Mouse (Mus musculus) spleen, adult 12 weeks (tissue): ENCODE measurements around the gene Rtkn.
A peak's percentile ranks its signal among the peaks of the same experiment; 100 is the strongest.

Experiments used
- DNase-seq: peaks from one replicate; pipeline ENCODE4 v3.0.0; 2022; ENCODE audit warnings: low spot score

The Rtkn gene

DNA sequence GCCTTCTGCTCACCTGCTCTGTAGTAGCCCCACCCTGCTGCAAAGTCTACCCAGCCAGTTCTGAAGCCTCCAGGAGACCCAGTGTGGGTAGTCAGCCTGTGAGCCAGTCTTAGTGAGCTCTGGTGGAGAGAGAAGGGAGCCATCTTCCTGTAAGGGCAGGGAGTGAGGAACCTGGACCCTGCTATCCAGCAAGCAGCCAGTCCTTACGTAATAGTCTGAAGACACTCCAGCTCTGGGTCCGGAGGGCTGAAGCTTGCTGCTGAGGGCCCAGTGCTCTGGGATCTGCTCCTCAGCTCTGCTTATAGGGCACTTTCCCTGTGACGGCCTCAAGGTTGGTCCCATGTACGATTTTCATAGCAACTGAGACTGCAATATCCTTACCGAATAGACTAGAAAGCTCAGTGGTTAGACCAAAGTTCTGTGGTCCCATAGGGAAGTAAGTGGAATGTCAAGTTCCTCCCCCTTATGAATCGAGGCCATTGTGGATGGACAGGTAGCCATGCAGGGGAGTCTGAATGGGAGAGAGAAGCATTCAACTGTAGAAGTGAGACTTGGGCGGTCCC is at the start of gene Rtkn:
Rtkn (plus strand) TSS at position 513 of the 563 bp plus-strand sequence.
- DNase-seq, result no peak

DNA sequence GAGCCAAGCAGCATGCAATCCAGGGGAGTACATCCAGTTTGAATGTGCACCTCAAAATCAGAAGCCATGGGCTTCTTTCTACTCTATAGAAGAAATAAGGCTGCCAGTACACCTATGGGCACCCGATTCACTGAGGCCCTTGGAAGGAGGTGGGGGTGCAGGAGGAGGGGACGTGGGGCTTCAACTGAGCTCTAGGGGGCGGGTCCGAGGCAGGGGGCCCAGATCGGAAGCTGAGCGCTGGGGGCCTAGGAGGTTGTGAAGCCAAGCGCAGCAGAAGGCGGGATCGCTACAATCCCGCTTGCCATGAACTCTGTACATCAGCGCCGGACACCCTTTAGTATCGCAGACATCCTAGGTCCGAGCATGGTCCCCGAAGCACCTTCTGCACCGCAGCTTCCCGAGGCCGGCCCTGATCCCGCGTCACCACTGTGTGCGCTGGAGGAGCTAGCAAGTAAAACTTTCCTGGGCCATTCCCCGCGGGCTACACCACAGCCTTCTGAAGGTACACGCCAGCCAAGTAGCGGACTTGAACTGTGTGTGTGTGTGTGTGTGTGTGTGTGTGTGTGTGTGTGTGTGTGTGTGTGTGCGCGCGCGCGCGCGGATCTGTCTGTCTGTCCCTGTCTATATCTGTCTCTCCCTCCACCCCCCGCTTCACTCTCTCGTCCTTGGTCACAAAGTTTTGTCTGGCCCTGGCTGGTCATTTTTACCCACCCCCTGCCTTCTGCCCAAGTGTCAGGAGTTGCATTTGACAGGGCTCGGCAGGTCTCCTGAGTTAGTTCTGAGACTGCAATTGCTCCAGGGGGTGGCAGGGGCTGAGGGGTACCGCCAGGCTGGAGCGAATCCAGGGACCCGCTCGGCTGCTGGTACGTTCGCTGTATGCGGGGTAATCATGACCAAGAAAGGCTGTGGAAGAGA is 48.9 kb upstream of the Rtkn start, which contains the start of gene Lbx2:
Lbx2 (plus strand) TSS at position 247 of the 915 bp plus-strand sequence.
- no peak for DNase-seq

GRCm38 (mm10) chr6:83087205-83087925 is 47.9 kb upstream of the Rtkn start:
- DNase-seq, result no peak

GRCm38 (mm10) chr6:83087926-83088260 is 47.4 kb upstream of the Rtkn start:
- no peak for DNase-seq

DNA sequence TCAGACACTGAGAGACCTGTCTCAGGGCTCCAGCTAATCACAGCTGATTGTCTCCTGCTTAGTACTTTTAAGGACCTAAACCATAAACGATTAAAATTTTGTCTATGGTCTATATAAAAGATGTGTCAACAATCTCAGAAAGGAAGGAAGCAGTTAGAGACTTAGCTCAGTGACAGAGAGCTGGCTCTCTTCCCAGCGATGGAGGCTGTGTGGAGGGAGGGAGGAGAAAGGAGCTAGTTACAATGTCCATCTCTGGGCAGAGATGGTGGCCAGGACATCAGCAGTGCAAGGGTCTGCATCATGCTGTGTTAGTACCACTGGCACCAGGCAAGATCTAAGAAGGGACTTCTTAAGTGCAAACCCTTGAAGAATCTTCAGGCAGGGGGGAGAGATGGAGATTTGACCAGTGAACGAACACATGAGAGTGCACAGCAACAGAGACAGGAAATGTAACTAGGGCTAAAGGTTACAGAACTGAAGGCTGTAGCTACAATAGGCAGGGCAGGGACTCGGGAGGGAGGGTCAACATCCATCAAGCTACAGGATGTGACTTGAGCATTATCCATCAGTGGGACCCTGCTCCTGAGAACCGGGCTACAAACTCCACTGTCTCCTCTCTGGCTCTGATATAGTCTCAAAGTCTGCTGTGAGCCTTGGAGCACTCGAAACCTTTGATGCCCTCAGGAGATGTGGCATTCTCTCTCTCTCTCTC is 42.7 kb upstream of the Rtkn start:
- no peak for DNase-seq

DNA sequence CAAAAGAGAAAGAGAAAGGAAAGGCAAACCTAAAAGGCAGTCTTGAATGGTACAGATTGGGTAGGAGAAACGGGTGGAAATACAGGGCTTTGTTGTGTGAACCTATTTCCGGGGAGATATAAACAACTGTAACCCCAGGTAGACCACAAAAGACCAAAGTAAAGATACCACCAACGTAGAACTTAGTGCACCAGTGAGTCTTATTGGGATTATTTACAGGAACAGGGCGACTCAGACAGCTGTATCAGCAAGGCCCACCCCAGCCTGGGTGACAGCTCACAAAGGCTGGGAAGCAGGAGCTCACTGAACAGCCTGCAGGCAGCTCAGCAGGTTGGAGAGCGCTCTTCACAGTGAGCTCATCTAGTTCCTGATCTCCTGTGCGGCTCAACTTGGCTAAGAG is 39.3 kb upstream of the Rtkn start:
- DNase-seq, result no peak

- DNase-seq, result no peak
These were observed 36.9 kb upstream of the Rtkn start for GRCm38 (mm10) chr6:83098411-83098810.

DNA sequence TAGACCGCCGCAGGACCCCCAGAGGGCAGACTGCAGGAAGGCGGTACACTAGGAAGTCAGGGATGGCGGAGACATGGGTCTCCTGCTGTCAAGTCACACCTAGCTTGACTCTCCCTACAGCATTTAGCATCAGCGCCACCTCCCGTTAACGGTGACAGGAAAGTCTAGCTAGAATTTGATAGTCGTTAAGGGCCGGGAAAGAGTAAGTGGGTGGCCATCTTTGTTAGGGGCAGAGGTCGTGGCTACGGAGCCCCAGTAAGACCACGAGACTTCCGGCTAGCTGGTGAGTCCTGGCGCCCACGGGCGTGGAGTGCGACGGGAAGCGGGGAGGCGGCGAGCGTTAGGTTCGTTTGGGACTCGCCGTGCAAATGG is 34.0 kb upstream of the Rtkn start, which contains the start of the genes Ccdc142 and Gm42688:
Ccdc142 (plus strand) TSS at position 286 of the 372 bp plus-strand sequence.
Gm42688 (plus strand) TSS at position 302 of the 372 bp plus-strand sequence.
- peak; percentile 77 for DNase-seq

- peak; percentile 58 for DNase-seq
These were observed 33.3 kb upstream of the Rtkn start for GRCm38 (mm10) chr6:83101688-83102556.

DNA sequence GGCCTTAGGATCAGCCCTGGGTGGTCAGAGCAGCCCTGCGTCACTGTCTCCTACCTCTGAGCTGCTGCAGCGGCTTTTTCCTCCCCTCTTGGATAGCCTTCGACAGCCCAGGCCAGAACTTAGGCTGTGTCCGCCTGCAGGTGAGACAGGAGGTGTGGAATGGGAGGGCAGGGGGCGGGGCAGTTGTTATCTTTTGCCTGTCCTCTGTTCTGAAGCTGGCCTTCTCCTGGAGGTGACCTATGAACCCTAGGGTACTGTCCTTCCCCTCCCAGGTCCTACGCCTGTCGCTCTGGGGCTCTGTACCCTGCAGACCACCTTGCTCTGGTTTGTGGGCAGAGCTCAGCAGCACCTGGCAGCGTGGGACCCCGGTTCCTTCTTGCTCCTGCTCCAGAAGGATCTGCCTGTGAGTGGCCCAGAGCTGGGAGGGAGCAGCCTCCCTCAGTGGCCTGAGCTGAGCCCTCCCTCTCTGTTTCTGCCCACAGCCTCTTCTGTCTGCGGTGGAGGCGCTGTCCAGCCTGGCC is 32.1 kb upstream of the Rtkn start:
- DNase-seq, result no peak

DNA sequence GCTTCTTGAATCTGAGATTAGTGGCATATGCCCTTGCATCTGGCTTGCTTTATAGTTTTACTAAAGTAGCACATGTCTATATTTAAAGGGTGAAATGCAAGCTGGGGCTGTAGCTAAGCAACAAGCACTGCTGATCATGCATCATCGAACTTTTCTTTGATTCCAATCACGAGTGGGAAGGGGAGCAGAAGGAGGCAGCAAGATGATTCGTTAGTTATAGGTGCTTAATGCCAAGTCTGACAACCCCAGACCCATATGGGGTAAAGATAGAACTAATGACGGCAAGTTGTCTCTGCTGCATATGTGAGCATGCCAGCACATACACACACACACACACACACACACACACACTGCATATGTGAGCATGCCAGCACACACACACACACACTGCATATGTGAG is 31.1 kb upstream of the Rtkn start:
- DNase-seq, result no peak

- DNase-seq, result peak; percentile 77
These were observed 27.5 kb upstream of the Rtkn start for GRCm38 (mm10) chr6:83107566-83108400.

GRCm38 (mm10) chr6:83108762-83109668 is 26.2 kb upstream of the Rtkn start, which contains the start of gene Mrpl53:
Gene Mrpl53, plus strand, starts transcription at chr6:83109040.
- peak; percentile 61 for DNase-seq

DNA sequence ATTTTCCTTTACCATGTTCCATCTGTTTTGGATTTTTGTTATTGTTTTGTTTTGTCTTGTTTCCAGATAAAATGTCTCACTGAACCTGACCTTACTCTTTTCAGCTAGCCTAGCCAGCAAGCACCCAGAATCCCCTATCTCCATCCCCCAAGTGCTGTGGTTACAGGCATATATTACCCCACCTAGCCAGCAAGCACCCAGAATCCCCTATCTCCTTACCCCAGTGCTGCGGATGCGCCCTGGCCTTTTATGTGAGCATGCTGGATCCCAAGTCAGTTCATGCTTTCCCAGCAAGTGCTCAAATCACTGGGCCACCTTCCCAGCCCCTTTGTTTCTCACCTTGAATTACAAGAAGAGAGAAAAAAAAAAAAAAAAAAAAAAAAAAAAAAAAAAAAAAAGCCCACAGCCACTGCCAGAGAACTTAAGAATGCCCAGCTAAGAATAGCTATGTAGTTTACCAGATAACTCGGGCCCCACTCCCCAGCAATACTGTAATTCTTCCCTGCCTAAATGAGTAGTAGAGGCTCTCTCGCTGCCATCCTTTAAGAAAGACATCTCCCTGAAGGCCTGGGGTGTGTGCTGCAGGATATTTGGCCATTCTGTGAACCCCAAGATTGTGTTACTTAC is 23.6 kb upstream of the Rtkn start:
- DNase-seq, result no peak

- DNase-seq, result peak; percentile 88
These were observed 20.1 kb upstream of the Rtkn start, which contains the start of gene Mogs for GRCm38 (mm10) chr6:83115011-83115671. Gene Mogs, plus strand, starts transcription at chr6:83115496.

DNA sequence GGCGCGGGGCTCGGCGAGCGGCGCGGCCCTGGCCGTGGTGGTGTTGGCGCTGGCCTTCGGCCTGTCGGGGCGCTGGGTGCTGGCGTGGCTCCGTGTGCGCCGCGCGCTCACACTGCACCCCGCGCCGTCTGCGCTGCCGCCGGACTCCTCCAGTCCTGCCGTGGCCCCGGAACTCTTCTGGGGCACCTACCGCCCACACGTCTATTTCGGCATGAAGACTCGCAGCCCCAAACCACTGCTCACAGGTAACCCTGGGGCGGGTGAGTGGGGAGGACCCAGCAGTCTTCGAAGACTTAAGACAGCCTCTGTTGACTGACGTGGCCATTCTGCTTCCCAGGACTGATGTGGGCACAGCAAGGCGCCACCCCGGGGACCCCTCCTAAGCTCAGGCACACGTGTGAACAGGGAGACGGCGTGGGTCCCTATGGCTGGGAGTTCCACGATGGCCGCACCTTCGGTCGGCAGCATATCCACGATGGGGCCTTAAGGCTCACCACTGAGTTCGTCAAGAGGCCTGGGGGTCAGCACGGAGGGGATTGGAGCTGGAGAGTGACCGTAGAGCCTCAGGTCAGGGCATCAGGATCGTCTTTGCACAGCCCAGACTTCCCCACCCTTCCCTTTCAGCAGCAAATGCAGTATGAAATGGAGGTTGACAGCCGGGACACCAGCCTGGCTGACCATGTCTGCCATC is 19.4 kb upstream of the Rtkn start:
- DNase-seq, result no peak
